Mouse (Mus musculus): ENCODE data around the gene Gm1527. TPM values are rescaled to one million over a fixed set of nuclear protein-coding genes. Genes with fewer than 3 reads are reported as not detected.
"Not testable (repeated sequence)": the region's sequence is repeated elsewhere in the genome, so short reads cannot be mapped to it uniquely, and the experiment has no call there.

Gene Gm1527
- not detected for polyA plus RNA-seq (2017; shearing (Covaris generic))

DNA sequence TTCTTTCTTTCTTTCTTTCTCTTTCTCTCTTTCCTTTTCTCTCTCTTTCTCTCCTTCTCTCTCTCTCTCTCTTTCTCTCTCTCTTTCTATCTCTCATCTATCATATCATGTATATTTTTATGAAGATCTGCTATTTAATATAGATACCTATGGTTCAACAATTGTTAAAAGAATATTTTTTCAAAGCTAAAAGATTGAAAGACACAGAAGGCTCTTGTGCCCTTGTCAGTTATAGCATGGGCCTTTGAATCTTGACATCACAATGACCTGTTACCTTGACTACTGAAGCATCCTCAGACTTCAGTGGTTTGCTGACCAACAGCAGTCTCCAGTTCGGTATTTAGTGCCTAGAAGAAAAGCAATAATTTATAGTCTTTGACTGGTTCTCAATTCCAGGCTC lies at the start of gene Gm1527:
TSS of gene Gm1527 (plus strand) at position 301 of the 400 bp plus-strand sequence.
- no peak for ATAC-seq

DNA sequence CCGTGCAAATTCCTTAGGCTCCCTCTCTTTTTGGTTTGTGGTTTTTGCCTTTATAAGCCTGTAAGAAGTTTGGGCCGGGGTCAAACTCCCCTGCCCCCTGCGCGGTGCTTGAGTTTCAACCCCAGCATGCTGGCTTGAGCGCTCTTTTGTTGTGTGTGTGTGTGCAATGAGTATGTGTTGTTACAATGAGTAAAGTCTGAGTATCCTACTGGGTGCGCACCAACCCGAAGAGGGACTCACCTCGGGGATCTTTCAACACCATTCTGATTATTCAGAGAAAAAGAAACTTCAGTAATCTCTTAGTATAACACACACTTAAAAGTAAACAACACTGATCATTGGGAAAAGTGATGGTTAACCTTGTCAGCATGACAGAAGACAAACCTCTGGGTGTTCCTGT lies 49.2 kb upstream of the Gm1527 start:
- no peak for ATAC-seq

DNA sequence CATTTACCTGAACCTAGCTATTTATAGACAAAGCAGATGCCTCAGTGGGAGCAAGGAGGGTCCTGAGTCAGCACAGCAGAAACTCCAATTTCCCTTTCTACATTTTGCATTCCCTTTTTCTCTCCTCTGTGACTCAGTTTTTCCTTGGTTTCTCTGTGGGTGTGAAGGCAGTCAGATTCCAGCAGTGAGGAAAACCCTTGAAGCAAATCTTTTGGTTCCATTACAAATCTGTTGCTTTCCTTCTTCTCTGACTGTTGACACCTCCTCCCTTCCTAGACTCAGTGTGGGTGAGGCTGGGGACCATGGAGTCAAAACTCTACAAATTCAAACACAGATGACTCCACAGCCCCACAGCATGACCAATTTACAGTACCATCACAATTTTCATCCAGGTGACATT lies 45.3 kb upstream of the Gm1527 start:
- no peak for ATAC-seq

DNA sequence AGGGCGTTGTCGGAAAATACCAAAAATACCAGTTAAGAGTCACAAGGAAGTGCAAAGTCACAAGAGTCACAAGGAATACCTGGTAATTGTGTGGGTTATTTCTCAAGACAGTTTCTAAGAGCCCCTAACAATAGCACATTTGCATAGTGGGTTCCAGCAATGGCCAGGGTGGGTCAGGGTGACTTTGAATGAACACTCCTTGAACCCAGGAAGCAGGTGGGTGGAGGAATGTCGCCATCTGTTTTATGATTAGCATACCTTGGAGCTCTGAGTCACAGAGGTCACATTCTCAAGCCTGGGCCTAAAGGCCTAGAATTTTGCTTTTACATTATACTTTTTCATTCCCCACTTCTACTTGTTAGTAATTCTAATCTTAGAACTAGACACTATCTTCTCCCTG lies 40.2 kb upstream of the Gm1527 start:
- not testable (repeated sequence) for ATAC-seq

DNA sequence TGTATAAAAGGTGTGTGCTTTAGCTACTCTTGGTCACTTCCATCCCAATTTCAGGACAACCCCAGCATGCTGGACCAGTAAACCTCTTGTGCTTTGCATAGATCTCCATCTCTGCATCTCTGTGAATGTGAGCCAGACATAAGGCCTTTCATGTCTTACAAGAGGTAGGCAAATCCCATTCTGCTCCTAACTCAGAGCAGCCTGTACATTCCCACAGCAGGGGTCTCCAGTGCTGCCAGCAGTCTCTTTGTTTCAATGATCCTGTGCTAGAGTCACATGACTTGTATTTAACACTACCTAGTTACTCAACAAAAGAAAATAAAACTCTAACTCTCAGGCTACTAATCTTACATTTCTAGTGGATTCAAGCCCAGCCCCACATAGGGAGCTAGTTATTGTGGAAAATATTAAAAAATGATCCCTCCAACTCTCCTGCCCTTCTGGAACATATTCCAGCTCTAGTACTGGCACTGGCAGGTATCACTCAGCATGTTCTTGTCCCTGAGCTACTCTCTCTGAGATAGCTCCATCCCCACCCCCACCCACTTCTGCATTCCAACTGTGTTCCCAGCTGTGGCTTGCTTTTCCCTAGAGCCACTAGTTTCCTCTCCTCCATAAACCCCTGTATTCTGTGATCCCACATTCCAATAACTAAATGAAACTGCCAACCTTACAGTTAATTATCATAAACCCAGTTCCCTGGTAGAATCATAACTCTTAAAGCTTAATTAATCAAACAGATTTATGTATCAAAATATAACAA lies 32.6 kb upstream of the Gm1527 start:
- not testable (repeated sequence) for ATAC-seq

DNA sequence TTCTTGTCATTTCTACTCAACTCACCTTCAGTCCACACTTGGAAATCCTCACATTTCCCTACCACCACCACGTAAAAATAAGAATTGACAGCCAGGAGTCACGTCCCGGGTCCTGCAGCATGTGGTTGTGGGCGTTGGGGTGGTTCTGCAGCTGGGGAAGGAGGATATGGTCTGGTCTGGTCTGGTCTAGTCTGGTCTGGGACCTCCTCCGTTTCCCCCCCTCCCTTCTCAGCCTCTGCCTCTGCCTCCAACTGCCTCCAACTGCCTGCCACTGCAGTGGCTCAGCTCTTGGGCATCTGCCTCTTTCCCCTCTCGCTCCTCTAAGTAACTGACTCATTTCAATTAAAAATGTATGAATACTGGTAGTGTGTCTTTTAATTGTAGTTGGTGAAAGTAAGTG lies 4.5 kb downstream of the Gm1527 start:
- ATAC-seq, result not testable (repeated sequence)

DNA sequence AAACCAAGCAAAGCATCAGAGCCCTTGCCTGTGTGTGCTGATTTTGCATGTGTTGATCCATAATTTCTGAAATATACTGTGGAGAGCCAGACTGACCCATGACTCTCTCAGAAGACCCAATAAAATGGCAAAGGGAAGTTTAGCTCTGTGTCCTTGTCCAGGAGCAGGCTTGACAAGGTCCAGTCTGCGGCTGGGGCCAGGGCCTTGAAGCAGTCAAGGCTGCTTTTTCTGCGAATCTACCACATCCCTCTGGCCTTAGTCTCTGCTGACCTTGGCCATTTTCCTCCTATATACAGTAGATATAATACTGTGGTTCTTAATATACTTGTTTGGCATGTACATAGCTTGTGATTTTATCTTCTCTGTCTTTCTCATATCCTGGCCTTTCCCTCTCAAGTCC lies 73.5 kb downstream of the Gm1527 start:
- ATAC-seq, result no peak

DNA sequence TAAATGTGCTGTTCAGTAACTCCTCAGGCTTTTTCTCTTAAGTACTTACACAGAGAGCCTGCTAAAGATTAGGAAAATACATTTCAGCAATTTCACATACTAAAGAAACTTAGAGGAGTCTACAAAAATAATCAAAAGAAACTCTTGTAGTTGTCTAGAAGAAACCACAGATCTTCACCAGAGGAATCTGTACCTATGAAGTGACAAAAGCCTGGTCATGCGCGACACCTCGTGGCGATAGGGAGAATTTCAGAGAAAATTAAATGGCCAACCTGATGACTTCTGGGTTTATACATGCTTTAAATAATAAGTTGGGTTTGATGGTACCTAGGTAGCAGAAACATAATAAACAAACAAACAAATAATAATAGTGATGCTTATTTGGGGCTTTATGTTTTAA lies 76.4 kb downstream of the Gm1527 start:
- ATAC-seq, result no peak

Other genes with a start within 250 kb of the Gm1527 start
- under 1 TPM in 1 of 2 experiments, not detected in 1; 0.69 TPM for gene Slc2a2, start 194.7 kb upstream of the Gm1527 start, polyA plus RNA-seq (2017; shearing (Covaris generic))
- 1 to 10 TPM; 4.3 to 5.7 TPM for gene Eif5a2, start 111.3 kb upstream of the Gm1527 start, polyA plus RNA-seq (2017; shearing (Covaris generic))
- gene Rpl22l1, start 87.2 kb upstream of the Gm1527 start, polyA plus RNA-seq (2017; shearing (Covaris generic)), result 100 to 1,000 TPM; 673 to 732 TPM
- gene Egfem1, start 189.4 kb downstream of the Gm1527 start, polyA plus RNA-seq (2017; shearing (Covaris generic)), result not detected